Mouse (Mus musculus): Measurements from ENCODE around the gene Olfr520.
"Not testable (repeated sequence)": the region's sequence is repeated elsewhere in the genome, so short reads cannot be mapped to it uniquely, and the experiment has no call there.

Olfr520 gene

DNA sequence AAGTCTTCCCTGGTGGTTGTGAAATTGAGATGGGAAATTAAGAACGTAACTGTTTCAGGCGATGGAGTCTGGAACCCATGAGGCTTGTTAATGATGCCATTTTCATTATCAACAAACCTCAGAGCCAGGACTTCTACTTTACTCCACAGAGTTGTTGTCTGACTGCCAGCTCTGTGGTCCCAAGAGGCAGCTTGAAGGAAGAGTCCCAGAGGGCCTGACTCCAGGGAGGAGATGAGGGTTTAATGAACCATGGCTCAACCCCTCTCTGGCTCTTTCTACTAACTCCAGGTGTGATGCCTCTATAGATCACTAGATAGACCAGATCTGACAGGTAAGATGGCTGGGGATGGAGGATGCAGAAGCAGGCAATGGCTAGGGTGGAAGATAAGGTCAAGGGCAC is at the start of gene Olfr520:
TSS of gene Olfr520 (plus strand) at position 301 of the 400 bp plus-strand sequence.
- no peak for DNase-seq (ENCODE audit: low spot score)

DNA sequence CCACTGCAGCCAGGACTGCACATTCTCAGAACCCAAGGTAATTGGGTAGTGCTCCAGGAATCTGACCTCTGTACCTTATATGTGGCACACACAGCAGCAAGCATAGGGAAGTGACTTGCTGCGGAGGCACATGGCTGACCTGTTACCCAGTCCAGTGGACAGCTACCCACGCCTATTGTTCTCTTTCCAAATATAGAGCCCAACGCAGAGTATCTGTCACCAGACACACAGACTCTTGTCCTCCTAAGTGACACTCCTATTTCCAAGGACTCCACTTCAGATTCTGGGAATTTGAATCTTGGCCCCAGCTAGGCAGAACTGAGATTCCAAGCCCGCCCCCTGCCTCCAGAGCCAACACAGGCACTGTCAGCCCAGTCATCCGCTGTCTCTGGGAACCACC is 49.3 kb upstream of the Olfr520 start:
- no peak for DNase-seq (ENCODE audit: low spot score)

DNA sequence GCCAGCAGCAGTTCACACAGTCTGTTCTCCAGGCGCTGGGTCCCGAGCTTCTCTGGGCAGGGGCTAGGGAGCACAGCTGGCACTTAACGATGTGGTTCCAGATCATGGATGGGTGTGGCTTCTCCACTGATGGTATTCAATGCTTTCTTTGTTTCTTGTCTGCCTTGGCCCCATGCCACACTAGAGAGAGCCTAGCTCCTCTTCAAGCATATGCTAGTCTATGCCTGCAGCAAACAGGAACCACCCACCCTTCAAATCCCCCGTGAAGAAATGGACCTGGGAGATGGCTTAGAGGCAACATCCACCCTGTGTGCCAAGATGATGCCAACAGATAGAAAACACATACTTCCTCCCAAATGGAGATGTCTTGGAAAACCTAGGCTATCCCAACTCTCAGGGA is 46.0 kb upstream of the Olfr520 start:
- DNase-seq (ENCODE audit: low spot score), result no peak

DNA sequence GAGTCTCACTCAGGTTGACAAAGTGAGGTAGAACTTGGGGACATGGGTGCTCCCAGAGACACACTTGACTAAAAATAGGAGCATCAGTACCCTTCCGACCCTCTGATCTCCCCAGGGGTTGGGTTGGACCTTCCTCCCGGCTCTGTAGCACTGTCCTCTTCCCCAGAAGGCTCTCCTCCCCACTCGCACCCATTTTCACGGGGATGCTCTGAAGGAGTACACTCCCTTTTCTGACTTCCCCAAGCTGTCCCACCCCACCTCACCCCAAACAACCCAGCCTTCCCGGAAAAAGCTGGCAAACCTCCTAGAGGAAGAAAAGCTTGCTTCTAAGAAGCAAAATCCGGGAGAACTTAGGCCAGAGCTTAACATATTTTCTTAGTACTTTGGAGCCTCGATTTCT is 39.3 kb upstream of the Olfr520 start:
- DNase-seq (ENCODE audit: low spot score), result no peak

DNA sequence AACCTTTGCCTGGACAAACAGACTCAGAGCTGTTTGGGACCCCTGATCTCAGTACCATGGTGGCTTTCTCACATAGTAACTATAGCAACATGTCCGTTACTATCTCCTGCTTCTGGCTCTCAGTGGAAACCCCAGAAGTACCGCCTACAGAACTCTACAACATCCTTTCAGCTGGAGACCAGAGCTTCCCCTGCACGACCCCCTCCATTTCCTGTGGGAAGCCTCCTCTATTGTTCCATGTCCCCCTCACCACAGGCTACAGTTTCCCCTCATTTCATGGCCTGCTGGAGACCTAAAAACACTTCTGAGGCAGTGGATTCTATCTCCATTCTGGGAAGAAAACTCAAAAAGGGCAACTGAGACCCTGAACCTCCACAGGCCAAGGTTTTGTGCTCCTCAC is 37.7 kb upstream of the Olfr520 start:
- DNase-seq (ENCODE audit: low spot score), result no peak

DNA sequence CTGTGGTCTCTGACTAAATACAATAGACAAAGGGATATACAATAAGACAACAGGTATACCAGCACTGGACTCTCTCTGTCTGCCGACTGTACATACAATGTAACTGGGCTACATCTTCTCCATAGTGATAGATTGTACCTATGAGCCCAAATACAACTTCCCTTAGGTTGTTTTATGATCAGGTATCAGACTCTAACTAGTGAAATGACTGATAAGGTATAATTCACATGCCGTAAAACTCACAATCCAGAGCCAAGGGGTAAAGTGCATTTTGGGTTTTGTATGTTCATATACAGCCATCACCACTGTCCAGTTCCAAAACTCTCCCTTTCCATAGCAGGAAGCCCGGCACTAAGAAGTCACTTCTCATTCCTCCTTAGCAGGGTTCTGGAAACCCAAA is 36.7 kb upstream of the Olfr520 start:
- no peak for DNase-seq (ENCODE audit: low spot score)

DNA sequence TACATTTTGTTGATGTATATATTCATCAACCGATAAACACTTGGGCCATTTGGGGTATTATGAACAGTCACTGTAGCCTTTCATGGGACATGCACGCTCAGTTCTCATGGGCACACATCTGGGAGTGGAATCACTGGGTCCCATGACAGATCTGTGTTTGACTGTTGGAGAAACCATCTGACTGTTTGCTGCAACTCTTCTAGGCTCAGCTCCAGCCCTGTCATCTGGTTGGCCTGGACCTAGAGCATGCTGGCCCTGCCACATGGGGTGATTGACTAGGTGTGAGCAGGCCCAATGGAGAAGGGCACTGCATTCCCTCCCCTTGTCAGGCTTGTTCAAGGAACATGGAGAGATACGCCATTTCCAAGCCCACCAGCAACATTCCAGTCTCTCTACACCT is 36.1 kb upstream of the Olfr520 start:
- no peak for DNase-seq (ENCODE audit: low spot score)

DNA sequence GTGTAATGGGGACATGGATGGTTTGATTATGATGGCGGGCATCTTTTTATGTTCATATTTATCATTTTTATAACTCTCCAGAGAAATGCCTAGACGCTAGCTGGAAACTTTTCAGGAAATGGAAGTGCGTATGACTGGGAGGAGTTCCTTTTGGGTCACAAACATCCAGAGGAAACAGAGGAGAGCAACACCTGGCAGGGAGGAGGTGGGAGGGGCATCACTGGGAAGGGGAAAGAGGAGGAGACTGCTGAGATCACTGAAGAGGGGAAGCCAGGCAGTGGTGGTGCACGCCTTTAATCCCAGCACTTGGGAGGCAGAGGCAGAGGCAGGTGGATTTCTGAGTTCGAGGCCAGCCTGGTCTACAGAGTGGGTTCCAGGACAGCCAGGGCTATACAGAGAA is 35.6 kb upstream of the Olfr520 start:
- not testable (repeated sequence) for DNase-seq (ENCODE audit: low spot score)

DNA sequence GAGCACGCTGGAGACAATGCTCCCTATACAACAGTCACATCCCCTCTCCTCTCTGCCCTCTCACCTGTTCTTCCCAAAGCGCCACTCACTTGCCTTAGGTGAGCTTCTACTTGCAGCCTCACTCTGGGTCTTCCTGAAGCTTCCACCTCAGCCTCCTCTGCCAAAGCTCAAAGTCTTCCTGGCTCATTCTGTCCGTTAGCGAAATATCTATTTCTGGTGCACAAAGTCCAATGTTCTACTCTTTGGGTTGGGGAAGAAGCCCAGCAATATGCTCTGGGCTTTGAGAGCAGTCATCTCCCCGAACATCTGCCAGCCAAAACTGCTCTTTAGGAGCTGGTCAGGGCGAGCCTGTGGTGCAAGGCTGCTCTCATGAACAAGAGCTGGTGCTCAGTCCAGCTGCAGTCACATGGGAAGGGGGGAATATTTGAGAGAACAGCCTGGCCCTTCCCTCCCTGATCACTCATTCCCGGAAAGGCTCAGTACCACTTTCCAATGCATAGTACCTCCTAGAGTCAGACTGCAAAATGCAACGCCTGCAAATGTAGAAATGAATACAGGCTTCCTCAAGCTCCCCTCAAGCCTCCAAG is 34.5 kb upstream of the Olfr520 start:
- DNase-seq (ENCODE audit: low spot score), result no peak

DNA sequence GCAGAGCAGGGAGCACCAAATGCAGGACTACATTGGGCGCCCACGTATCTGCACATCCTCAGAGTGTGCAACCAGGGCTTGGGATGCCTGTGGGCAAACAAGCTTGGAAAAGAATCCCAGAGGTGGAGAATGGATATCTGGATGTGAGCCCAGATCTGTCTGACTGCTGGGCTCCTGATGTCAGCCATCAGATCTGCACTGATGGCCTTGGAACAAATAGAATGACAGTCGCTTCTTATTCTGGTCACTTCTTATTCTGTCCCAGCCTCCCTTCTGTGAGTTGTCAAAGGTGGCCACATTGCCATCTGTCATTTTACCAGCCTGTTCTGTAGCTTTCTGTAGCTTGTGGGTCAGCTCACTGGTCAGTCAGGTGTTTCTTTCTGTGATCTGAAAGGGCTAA is 31.5 kb upstream of the Olfr520 start:
- no peak for DNase-seq (ENCODE audit: low spot score)

DNA sequence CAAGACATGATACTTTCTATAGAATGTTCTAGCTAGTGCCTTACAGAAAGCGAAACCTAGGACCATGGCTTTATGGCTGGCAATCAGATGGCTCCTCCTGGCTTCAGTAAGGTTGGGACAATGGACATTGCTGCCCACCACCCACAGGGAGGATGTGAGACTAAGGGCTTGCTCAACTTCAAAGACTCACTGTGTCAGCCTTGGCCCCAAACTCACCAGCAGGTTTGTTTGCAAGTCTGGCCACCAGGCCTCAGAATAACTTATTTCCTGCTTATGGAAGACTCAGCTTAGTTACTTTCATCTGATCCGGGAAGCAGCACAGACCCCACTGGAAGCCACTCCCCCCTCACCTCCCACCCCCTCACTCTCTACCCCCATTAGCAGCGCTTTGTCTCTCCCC is 31.0 kb upstream of the Olfr520 start:
- DNase-seq (ENCODE audit: low spot score), result peak; percentile 47

DNA sequence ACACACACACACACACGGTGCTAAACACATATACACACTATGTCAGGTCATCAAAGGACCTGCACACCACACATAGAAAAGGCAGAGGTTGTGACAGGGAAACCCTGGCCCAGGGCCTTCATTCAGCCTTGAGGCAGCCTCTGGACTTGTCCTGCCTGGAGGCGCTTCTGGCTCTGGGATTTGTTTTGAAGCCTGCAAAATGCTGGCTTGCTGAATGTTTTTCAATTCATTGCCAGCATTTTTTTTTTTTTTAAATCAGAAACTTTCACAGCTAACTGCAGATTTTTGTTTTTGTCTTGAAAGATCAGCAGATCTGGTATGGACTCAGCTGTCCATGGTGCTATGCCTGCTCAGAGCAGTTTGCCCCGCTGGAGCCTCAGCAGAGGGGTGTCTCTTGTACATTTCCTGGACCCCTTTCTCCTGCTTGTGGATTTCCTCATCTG is 30.3 kb upstream of the Olfr520 start:
- DNase-seq (ENCODE audit: low spot score), result no peak

DNA sequence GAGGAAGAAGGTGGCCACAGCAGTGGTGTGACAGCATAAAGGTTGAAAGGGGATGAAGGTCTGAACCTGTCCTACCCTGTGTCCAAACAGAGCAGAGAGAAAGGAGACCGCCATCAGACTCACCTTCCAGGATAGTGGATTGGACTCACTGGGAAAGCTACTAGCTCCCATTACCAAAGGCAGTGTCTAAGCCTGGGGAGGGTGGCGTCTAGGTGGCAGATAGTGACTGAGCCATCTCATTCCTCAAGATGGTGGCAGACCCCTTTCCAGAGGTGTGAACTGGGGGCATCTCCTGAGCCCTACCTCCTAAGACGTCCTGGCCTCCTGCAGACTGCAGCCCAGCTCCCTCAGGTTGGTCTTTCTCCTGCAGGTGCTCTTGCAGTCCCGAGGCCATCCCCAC is 29.4 kb upstream of the Olfr520 start:
- DNase-seq (ENCODE audit: low spot score), result no peak

DNA sequence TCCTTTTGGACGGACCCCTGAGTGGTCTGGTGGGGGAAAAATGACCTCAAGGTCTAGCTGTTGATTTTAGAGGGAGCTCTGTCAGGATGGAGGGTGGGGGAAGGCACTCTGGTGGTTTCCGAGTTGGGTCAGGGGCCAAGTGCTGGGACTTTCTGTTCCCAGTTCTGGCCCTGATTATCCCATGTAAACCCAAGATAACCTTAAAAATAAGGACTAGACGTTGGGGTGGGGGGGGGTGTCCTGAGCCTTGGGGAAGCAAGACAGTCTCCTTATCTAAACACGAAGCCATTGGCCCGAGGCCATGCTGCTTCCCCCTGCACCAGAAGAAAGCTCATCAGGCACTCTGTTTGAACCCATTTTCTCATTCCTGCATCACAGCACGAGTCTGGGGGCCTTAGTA is 27.9 kb upstream of the Olfr520 start:
- no peak for DNase-seq (ENCODE audit: low spot score)

DNA sequence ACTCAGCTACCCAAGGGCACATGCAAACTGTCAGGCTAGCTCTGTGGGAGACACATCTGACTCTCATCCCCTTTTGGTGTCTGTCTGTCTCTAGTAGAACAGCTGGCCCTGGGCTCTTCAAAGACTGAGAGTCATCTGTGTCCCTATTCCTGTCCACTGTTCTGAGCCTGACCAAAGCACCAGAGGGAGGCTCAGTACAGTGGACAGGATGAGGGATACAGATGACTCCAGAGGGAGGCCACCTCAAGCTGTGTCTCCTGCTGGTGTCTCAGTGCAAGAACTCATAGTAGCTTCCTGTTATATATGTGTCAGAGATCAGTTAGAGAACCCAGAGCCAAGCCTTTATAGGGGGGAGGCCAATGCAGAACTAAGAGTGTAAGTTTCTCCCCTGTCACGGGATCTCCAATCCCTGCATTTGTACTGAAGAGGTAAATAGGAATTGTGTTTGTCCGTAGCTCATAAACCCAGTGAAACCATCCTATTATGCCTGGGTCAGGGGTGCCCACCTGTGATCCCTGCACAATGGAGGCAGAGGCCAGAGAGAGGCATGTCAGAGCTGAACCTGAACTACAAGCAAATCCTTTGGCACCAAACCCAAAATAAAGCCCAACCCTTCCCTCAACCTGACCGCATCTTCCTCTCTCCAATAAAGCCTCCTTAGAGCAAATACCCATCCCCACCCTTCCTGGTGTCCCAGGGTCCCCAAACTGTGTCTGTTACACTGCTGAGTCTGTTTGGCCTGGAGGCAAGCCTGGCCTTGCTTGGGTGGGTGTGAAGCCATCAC is 25.1 kb upstream of the Olfr520 start:
- DNase-seq (ENCODE audit: low spot score), result no peak

DNA sequence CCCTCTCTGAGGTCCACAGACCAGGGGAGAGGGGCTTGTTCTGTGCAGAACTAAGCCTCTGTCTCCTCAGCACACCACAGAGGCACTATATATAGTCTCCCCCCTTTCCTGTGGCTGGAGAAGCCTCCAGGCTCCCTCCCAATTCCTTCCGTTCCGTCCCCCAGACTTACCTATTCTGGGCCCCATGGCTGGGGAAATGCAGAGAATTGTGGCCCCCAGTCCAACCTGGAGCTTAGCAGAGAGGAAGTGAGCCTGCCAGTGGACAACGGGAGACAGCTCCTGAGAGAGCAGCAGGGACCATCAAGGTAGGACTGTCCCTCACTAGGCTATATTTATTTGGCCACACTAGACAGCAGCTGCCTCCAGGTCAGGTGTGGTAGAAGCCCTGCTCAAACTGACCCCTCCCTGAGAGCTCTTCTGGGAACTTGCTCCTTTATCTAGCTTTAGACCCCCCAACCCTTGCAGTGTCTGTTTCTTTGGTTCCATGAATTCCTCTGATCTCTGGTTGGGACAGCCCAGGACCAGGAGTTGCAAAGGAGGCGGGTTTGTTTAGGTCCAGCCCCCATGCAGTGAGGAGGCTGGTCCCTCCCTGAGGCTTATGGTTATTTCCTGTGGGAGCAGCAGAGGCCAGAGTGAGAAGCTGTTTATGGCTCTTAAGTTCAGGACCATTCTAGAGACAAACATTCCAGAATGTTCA is 23.6 kb upstream of the Olfr520 start:
- no peak for DNase-seq (ENCODE audit: low spot score)

DNA sequence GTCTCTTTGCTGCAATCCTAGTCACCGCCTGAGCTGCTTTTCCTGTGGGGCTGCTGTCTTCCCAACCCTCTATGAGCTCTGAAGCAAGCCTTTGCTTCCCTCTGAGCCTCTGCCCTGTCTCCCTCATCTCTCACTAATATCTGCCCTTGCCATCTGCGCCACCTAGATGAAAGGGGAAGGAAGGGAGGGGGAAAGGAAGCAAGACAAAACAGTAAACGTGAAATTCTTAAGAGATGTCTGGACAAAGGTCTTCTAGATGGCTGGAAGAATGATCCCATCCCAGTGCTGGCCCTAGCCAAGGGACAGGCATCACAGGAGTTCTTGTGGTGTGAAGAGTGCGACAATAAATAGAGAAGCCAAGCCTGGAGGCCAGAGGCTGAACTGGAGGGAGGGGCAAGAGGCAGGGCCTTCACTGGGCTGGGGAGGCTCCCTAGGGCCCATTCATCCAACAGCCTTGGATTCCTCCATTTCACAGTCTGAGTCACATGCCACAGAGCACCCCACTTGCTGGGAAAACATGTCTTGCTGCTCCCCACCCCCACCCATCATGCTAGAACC is 23.0 kb upstream of the Olfr520 start:
- peak; percentile 46 for DNase-seq (ENCODE audit: low spot score)

DNA sequence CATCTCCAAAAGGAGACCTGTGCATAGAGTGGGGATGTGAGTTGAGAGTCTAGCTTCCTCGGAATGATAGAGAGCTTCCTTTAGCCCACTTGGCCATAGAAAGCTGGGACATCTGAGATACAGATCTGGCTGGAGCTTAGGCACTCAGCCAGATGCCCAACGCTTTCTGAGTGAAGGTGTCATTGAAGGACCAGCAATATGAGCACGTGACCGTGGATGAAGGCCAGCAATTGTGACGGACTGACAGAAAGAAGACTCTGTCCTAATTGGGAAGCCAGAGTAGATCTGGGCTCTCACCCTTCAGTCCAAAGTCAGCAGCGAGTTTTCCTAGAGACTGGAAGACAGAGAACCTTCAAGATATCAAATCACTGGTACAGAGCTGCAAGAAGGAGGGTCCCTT is 22.4 kb upstream of the Olfr520 start:
- no peak for DNase-seq (ENCODE audit: low spot score)

DNA sequence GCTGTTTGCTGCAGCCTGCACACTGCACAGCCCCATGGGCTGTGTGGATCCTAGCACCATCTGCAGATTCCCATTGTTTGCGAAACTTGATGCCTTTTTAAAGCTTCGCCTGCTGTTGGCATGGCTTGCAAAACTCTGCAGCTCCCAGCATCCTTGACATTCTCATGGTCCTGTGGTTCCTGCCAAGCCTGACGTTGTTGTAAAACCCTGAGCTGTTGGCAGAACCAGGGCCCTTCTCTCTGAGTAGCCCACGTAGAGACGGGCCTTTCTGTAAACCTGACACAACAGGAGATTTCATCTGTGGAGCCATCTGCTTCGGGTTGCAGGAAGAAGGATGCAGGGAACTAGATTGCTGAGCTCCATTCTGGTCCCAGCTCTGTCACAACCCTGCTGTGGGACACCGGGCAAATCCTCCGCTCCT is 21.8 kb upstream of the Olfr520 start:
- peak; percentile 83 for DNase-seq (ENCODE audit: low spot score)

DNA sequence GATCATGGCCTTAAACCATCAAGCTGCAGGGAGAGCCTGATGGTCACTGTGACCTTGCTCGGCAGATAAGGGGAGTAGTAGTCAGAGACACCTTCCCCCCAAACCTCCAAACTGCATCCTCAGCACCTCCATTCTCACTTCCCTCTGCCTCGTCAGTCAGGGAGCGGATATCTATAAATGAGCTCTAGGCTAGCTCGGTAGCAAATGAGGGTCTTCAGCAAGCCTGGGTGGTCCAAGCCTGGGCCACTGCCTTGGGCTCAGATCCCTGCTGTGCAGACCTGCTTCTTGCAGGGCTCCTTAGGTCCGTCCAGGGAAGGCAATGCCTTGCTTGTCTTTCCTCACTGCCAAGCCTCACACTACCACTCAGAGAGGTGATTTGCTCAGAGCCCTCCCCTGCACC is 21.3 kb upstream of the Olfr520 start:
- no peak for DNase-seq (ENCODE audit: low spot score)

DNA sequence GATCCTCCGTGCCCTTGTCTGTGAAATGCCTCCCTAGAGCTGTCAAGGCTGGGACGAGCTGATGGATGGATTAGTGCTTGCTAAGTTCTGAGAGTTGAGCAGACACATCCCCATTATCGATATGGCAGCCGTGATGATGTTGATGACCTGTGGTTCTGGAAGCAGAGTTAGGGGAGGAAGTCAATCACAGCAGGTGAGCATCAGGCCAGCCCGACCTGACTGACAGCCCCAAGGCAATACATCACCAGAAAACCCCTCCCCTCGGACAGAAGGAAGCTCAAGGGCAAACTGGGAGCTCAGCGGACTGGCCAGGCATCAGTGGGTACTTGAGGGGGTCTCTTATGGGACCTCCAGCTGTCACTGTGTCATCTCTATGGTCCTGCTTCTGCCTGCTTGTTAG is 20.1 kb upstream of the Olfr520 start:
- DNase-seq (ENCODE audit: low spot score), result no peak

DNA sequence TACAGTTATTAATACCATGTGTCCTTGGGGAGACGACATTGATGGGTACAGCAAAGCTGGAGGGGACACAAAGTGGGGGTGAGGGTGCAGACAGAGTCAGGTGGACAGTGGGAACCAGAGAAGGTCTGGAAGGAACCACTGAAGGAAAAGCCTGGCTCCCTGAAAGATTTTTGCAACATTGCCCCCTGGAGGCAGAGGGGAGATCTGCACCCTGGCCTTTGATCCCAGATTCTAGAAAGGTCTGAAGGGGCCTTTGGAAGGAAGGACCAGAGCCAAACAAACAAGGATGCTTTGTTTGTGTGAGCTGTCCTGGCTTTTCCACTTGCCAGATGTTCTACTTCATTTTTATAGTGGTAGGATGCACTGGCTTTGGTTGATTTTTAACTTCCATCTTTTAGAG is 19.6 kb upstream of the Olfr520 start:
- DNase-seq (ENCODE audit: low spot score), result peak; percentile 69

DNA sequence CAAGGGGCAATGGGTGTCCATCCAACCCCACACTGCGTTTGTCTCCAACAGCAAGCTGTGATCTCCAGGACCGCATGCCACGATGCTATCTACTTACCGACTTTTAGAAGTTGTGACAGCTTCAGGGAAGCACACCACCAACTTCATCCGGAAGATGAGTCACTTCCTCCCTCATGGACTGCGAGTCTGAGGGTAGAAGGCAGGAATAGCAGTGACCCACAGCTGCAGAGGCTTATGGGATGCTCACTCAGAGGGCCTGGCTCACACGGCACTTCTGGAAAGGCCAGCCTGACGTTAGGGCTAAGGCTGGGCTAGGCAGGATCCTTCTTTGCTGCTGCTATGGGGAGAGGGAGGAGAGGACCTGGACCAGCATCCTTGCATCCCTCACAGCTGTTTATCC is 18.9 kb upstream of the Olfr520 start, which contains the start of gene Slco2b1:
TSS of gene Slco2b1 (minus strand) at position 175 of the 400 bp plus-strand sequence.
- DNase-seq (ENCODE audit: low spot score), result no peak
